Mouse (Mus musculus) olfactory bulb, adult 2 months (tissue): ENCODE measurements around the gene Bnc2. TPM values are rescaled to one million over a fixed set of nuclear protein-coding genes. Genes with fewer than 3 reads are reported as not detected.

Source experiments
- H3K27ac ChIP-seq: fragments of 200-500 bp; 2 replicates; pipeline ENCODE4 v1.5.1; 2012; ENCODE audit warnings: low read depth, low read length; ENCODE audit not compliant: insufficient read depth
- H3K4me1 ChIP-seq: fragments of 200-500 bp; 2 replicates; pipeline ENCODE4 v1.6.1; 2012; ENCODE audit warnings: low read length; ENCODE audit not compliant: control insufficient read depth, insufficient read depth
- H3K4me3 ChIP-seq: fragments of 200-500 bp; 2 replicates; pipeline ENCODE4 v1.5.1; 2012; ENCODE audit warnings: mild to moderate bottlenecking, low read depth, low read length, moderate library complexity; ENCODE audit not compliant: insufficient read depth
- CTCF ChIP-seq: fragments of 200-500 bp; IDR thresholded peaks from 2 replicates; pipeline ENCODE4 v1.5.1; 2012; ENCODE audit warnings: low read depth, mild to moderate bottlenecking, low read length, moderate library complexity; ENCODE audit not compliant: insufficient read depth
- POLR2A ChIP-seq: fragments of 200-500 bp; IDR thresholded peaks from 2 replicates; pipeline ENCODE4 v1.6.1; 2012; ENCODE audit warnings: mild to moderate bottlenecking, low read depth, low read length, moderate library complexity; ENCODE audit not compliant: insufficient read depth
- WGBS: fragments of 180-500 bp; shearing (Covaris S2); methylation state at CpG from one replicate; pipeline ENCODE4 v1.1.7; 2018; 5-methylcytosine and 5-hydroxymethylcytosine counted together
- polyA plus RNA-seq: library from polyadenylated mRNA; stranded (reverse); fragments of >200 nt; gene quantifications from 2 replicates; pipeline ENCODE4 v1.2.4, GENCODE M21; 2012; ENCODE audit warnings: low replicate concordance; ENCODE audit not compliant: missing spikeins, insufficient read depth, insufficient read length

The Bnc2 gene
- polyA plus RNA-seq, 1 experiment = not detected

- WGBS = 75% methylated on average over 6 of the region's 6 CpGs
- Histone ChIP-seq H3K4me1 (no peaks in the 10 kb centered on the region), H3K27ac (no peak overlapping the region), H3K4me3 (no peak overlapping the region)
- TF ChIP-seq POLR2A (no peak), CTCF (no peak)
Measured at GRCm38 (mm10) chr4:84639166-84639565, 35.9 kb downstream of the Bnc2 start.

- Histone ChIP-seq H3K4me1 (no peaks in the 10 kb centered on the region), H3K4me3 (no peak overlapping the region), H3K27ac (no peak overlapping the region)
- TF ChIP-seq CTCF = no peak
- TF ChIP-seq POLR2A = no peak
- WGBS = 19% methylated on average over 10 of the region's 10 CpGs
Measured at GRCm38 (mm10) chr4:84637641-84638040, 37.4 kb downstream of the Bnc2 start.

- WGBS = 83% methylated on average over 4 of the region's 4 CpGs
- no peak overlapping the region for H3K27ac ChIP-seq
- no peaks in the 10 kb centered on the region for H3K4me1 ChIP-seq
- H3K4me3 ChIP-seq = no peak overlapping the region
- TF ChIP-seq CTCF (no peak), POLR2A (no peak)
Measured at GRCm38 (mm10) chr4:84634751-84635150, 40.3 kb downstream of the Bnc2 start.

GRCm38 (mm10) chr4:84633991-84634390, 41.1 kb downstream of the Bnc2 start:
- Histone ChIP-seq H3K27ac (no peak overlapping the region), H3K4me3 (no peak overlapping the region), H3K4me1 (no peaks in the 10 kb centered on the region)
- WGBS = 97% methylated on average over 1 of the region's 1 CpGs
- TF ChIP-seq POLR2A (no peak), CTCF (no peak)

GRCm38 (mm10) chr4:84632832-84633789, 42.0 kb downstream of the Bnc2 start:
- H3K4me1 ChIP-seq = no peaks in the 10 kb centered on the region
- no peak overlapping the region for H3K27ac ChIP-seq
- 87% methylated on average over 12 of the region's 12 CpGs for WGBS
- no peak overlapping the region for H3K4me3 ChIP-seq
- TF ChIP-seq POLR2A (no peak), CTCF (no peak)

GRCm38 (mm10) chr4:84627616-84628015, 47.5 kb downstream of the Bnc2 start:
- 89% methylated on average over 7 of the region's 7 CpGs for WGBS
- H3K4me3 ChIP-seq = no peak overlapping the region
- no peak for TF ChIP-seq CTCF
- TF ChIP-seq POLR2A = no peak

GRCm38 (mm10) chr4:84623312-84623711, 51.8 kb downstream of the Bnc2 start:
- Histone ChIP-seq H3K4me3 (no peak overlapping the region), H3K4me1 (no peaks in the 10 kb centered on the region), H3K27ac (no peak overlapping the region)
- WGBS = 89% methylated on average over 5 of the region's 5 CpGs
- TF ChIP-seq POLR2A (no peak), CTCF (no peak)

More at GRCm38 (mm10) chr4:84627616-84628015, 47.5 kb downstream of the Bnc2 start:
- H3K4me1 ChIP-seq = no peaks in the 10 kb centered on the region
- no peak overlapping the region for H3K27ac ChIP-seq

GRCm38 (mm10) chr4:84621785-84622184, 53.3 kb downstream of the Bnc2 start:
- H3K4me1 ChIP-seq = no peaks in the 10 kb centered on the region
- H3K27ac ChIP-seq = no peak overlapping the region
- H3K4me3 ChIP-seq = no peak overlapping the region
- 96% methylated on average over 3 of the region's 3 CpGs for WGBS
- TF ChIP-seq CTCF = no peak
- no peak for TF ChIP-seq POLR2A

- Histone ChIP-seq H3K27ac (no peak overlapping the region), H3K4me3 (no peak overlapping the region), H3K4me1 (no peaks in the 10 kb centered on the region)
- 80% methylated on average over 4 of the region's 4 CpGs for whole genome bisulfite sequencing
- TF ChIP-seq CTCF (no peak), POLR2A (no peak)
Measured at GRCm38 (mm10) chr4:84609861-84610260, 65.2 kb downstream of the Bnc2 start.
